Mouse (Mus musculus) activated CD4-positive, CD25-positive, alpha-beta regulatory T cell (primary cell): ENCODE results near the gene Gm49359. TPM values are rescaled to one million over a fixed set of nuclear protein-coding genes. Genes with fewer than 3 reads are reported as not detected.

ENCODE experiments used
- polyA plus RNA-seq, 2 experiments: library from polyadenylated mRNA; unstranded; fragments of 100-300 nt; shearing (Covaris generic); gene quantifications; one replicate each; pipeline ENCODE4 v1.2.1; 2017

Gene Gm49359
- polyA plus RNA-seq = 10 to 100 TPM in 1 of 2 experiments, 1 to 10 TPM in 1; 8.9 to 12.3 TPM

GRCm38 (mm10) chr13:62466424-62467334, at the start of gene Gm49359:
Gm49359 (minus strand) TSS chr13:62466832.

Other genes starting within 250 kb of the Gm49359 start
- 1 to 10 TPM; 5.2 TPM for gene Gm3604, start 83.7 kb downstream of the Gm49359 start, polyA plus RNA-seq
- not detected for gene Zfp935, start 91.7 kb upstream of the Gm49359 start, polyA plus RNA-seq
- gene Zfp934, start 104.4 kb upstream of the Gm49359 start, polyA plus RNA-seq = 10 to 100 TPM in 1 of 2 experiments, 1 to 10 TPM in 1; 7.5 to 13.5 TPM
- gene 6720489N17Rik, start 157.3 kb upstream of the Gm49359 start, polyA plus RNA-seq = 1 to 10 TPM; 2.0 to 2.3 TPM